Mouse (Mus musculus) thymus, adult 2 months (tissue): ENCODE measurements around the gene Fer. TPM values are rescaled to one million over a fixed set of nuclear protein-coding genes. Genes with fewer than 3 reads are reported as not detected.

Experiments used
- DNase-seq: peaks from one replicate; pipeline ENCODE4 v3.0.0; 2021
- H3K27ac ChIP-seq: fragments of 200-500 bp; 2 replicates; pipeline ENCODE4 v1.5.1; 2012; ENCODE audit warnings: low read length, control low read depth; ENCODE audit not compliant: control insufficient read depth, insufficient read depth
- H3K27me3 ChIP-seq: fragments of 200-500 bp; 2 replicates; pipeline ENCODE4 v1.6.1; 2012; ENCODE audit warnings: mild to moderate bottlenecking, low read length, moderate library complexity, mixed read lengths; ENCODE audit not compliant: control insufficient read depth, insufficient read depth
- H3K36me3 ChIP-seq: fragments of 200-500 bp; 2 replicates; pipeline ENCODE4 v1.6.1; 2012; ENCODE audit warnings: mild to moderate bottlenecking, low read length, moderate library complexity; ENCODE audit not compliant: control insufficient read depth, insufficient read depth
- H3K4me1 ChIP-seq: fragments of 200-500 bp; replicated peaks from 2 replicates; pipeline ENCODE4 v1.6.1; 2012; ENCODE audit warnings: low read length; ENCODE audit not compliant: control insufficient read depth, insufficient read depth
- H3K4me3 ChIP-seq: fragments of 200-500 bp; 2 replicates; pipeline ENCODE4 v1.5.1; 2012; ENCODE audit warnings: mild to moderate bottlenecking, low read length, control low read depth, moderate library complexity; ENCODE audit not compliant: control insufficient read depth, insufficient read depth
- CTCF ChIP-seq: fragments of 200-500 bp; IDR thresholded peaks from 2 replicates; pipeline ENCODE4 v1.5.1; 2012; ENCODE audit warnings: mild to moderate bottlenecking, control low read depth, low read length, moderate library complexity, borderline replicate concordance; ENCODE audit not compliant: control insufficient read depth, poor library complexity, insufficient read depth; ENCODE audit errors: extremely low read depth
- POLR2A ChIP-seq: fragments of 200-500 bp; IDR thresholded peaks from 2 replicates; pipeline ENCODE4 v1.6.1; 2012; ENCODE audit warnings: mild to moderate bottlenecking, low read length, control low read depth, moderate library complexity; ENCODE audit not compliant: control insufficient read depth, poor library complexity, insufficient read depth; ENCODE audit errors: extremely low read depth
- WGBS: fragments of 180-500 bp; shearing (Covaris S2); methylation state at CpG from one replicate; pipeline ENCODE4 v1.1.7; 2018; 5-methylcytosine and 5-hydroxymethylcytosine counted together
- polyA plus RNA-seq: library from polyadenylated mRNA; depleted of rRNA; stranded (reverse); fragments of >200 nt; gene quantifications from 2 replicates; pipeline ENCODE4 v1.2.3, GENCODE M21; 2012

The Fer gene
- polyA plus RNA-seq, 1 experiment = 0.69 TPM

- DNase-seq = no peak
- 90% methylated on average over 4 of the region's 4 CpGs for WGBS
- Histone ChIP-seq H3K4me1 (no peaks in the 10 kb centered on the region), H3K27ac (no peak overlapping the region), H3K4me3 (no peak overlapping the region), H3K36me3 (no peaks in the 10 kb centered on the region), H3K27me3 (no peaks in the 10 kb centered on the region)
- TF ChIP-seq POLR2A = no peak
- TF ChIP-seq CTCF = no peak
Observed at GRCm38 (mm10) chr17:64016606-64017005, 153.7 kb downstream of the Fer start.

GRCm38 (mm10) chr17:64018240-64018639 is 155.4 kb downstream of the Fer start:
- no peak for TF ChIP-seq CTCF
- no peak for TF ChIP-seq POLR2A
- DNase-seq = no peak
- no peaks in the 10 kb centered on the region for H3K4me1 ChIP-seq
- no peak overlapping the region for H3K4me3 ChIP-seq
- H3K36me3 ChIP-seq = no peaks in the 10 kb centered on the region
- no peaks in the 10 kb centered on the region for H3K27me3 ChIP-seq
- H3K27ac ChIP-seq = no peak overlapping the region
- 95% methylated on average over 6 of the region's 6 CpGs for WGBS

GRCm38 (mm10) chr17:64018870-64019269 is 156.0 kb downstream of the Fer start:
- WGBS = 97% methylated on average over 3 of the region's 3 CpGs
- H3K36me3 ChIP-seq = no peaks in the 10 kb centered on the region
- H3K4me3 ChIP-seq = no peak overlapping the region
- no peaks in the 10 kb centered on the region for H3K4me1 ChIP-seq
- H3K27me3 ChIP-seq = no peaks in the 10 kb centered on the region
- H3K27ac ChIP-seq = no peak overlapping the region
- TF ChIP-seq POLR2A = no peak
- TF ChIP-seq CTCF = no peak
- DNase-seq = no peak

GRCm38 (mm10) chr17:64019646-64020045 is 156.8 kb downstream of the Fer start:
- no peaks in the 10 kb centered on the region for H3K27me3 ChIP-seq

GRCm38 (mm10) chr17:64026485-64026884 is 163.6 kb downstream of the Fer start:
- TF ChIP-seq CTCF (no peak), POLR2A (no peak)
- H3K4me1 ChIP-seq = no peaks in the 10 kb centered on the region

More at GRCm38 (mm10) chr17:64019646-64020045, 156.8 kb downstream of the Fer start:
- no peak overlapping the region for H3K4me3 ChIP-seq
- TF ChIP-seq POLR2A = no peak
- no peak for TF ChIP-seq CTCF
- H3K27ac ChIP-seq = no peak overlapping the region
- H3K4me1 ChIP-seq = no peaks in the 10 kb centered on the region
- no peak for DNase-seq
- WGBS = 95% methylated on average over 5 of the region's 5 CpGs
- no peaks in the 10 kb centered on the region for H3K36me3 ChIP-seq

GRCm38 (mm10) chr17:64041771-64042170 is 178.9 kb downstream of the Fer start:
- Histone ChIP-seq H3K4me1 (no peaks in the 10 kb centered on the region), H3K4me3 (no peak overlapping the region), H3K36me3 (no peaks in the 10 kb centered on the region), H3K27ac (no peak overlapping the region), H3K27me3 (no peaks in the 10 kb centered on the region)
- no peak for DNase-seq
- no peak for TF ChIP-seq CTCF
- TF ChIP-seq POLR2A = no peak

More at GRCm38 (mm10) chr17:64026485-64026884, 163.6 kb downstream of the Fer start:
- no peak overlapping the region for H3K4me3 ChIP-seq
- no peaks in the 10 kb centered on the region for H3K36me3 ChIP-seq
- no peak overlapping the region for H3K27ac ChIP-seq
- no peaks in the 10 kb centered on the region for H3K27me3 ChIP-seq
- WGBS = 72% methylated on average over 2 of the region's 2 CpGs
- DNase-seq = no peak

GRCm38 (mm10) chr17:64045326-64045725 is 182.5 kb downstream of the Fer start:
- H3K4me1 ChIP-seq = no peaks in the 10 kb centered on the region
- TF ChIP-seq CTCF (no peak), POLR2A (no peak)
- WGBS = 92% methylated on average over 7 of the region's 7 CpGs
- H3K27me3 ChIP-seq = no peaks in the 10 kb centered on the region
- H3K36me3 ChIP-seq = no peaks in the 10 kb centered on the region
- no peak overlapping the region for H3K27ac ChIP-seq
- no peak overlapping the region for H3K4me3 ChIP-seq
- no peak for DNase-seq
